Mouse (Mus musculus): ENCODE results near the gene Hmgb1. TPM values are rescaled to one million over a fixed set of nuclear protein-coding genes. Genes with fewer than 3 reads are reported as not detected.
"Not testable (repeated sequence)": the region's sequence is repeated elsewhere in the genome, so short reads cannot be mapped to it uniquely, and the experiment has no call there.

The Hmgb1 gene
- total RNA-seq, 4 experiments from 2014 or later, result 119 to 140 (median 134) TPM

- DNase-seq (ENCODE audit: low spot score in 2 of 2), result no peak
These were observed 33.4 kb downstream of the Hmgb1 start for GRCm38 (mm10) chr5:149150882-149151281.

- DNase-seq (ENCODE audit: low spot score in 2 of 2), result no peak
These were observed 36.8 kb downstream of the Hmgb1 start for GRCm38 (mm10) chr5:149147386-149148000.

- DNase-seq (ENCODE audit: low spot score in 2 of 2), result no peak
These were observed 37.6 kb downstream of the Hmgb1 start for GRCm38 (mm10) chr5:149146691-149147090.

- DNase-seq (ENCODE audit: low spot score in 2 of 2), result peak; percentile 57 to 62
These were observed 40.4 kb downstream of the Hmgb1 start for GRCm38 (mm10) chr5:149143766-149144375.

GRCm38 (mm10) chr5:149141155-149141554 is 43.1 kb downstream of the Hmgb1 start:
- not testable (repeated sequence) for DNase-seq (ENCODE audit: low spot score in 2 of 2)

- no peak for DNase-seq (ENCODE audit: low spot score in 2 of 2)
These were observed 44.0 kb downstream of the Hmgb1 start for GRCm38 (mm10) chr5:149140336-149140735.

- DNase-seq (ENCODE audit: low spot score in 2 of 2), result not testable (repeated sequence)
These were observed 46.2 kb downstream of the Hmgb1 start for GRCm38 (mm10) chr5:149138087-149138486.

GRCm38 (mm10) chr5:149137447-149137846 is 46.8 kb downstream of the Hmgb1 start:
- no peak for DNase-seq (ENCODE audit: low spot score in 2 of 2)

GRCm38 (mm10) chr5:149136933-149137365 is 47.3 kb downstream of the Hmgb1 start:
- DNase-seq (ENCODE audit: low spot score in 2 of 2), result no peak

GRCm38 (mm10) chr5:149135455-149136354 is 48.6 kb downstream of the Hmgb1 start:
- no peak for DNase-seq (ENCODE audit: low spot score in 2 of 2)

GRCm38 (mm10) chr5:149134751-149135454 is 49.4 kb downstream of the Hmgb1 start:
- DNase-seq (ENCODE audit: low spot score in 2 of 2), result no peak

GRCm38 (mm10) chr5:149128473-149128872 is 55.8 kb downstream of the Hmgb1 start:
- no peak for DNase-seq (ENCODE audit: low spot score in 2 of 2)

- no peak for DNase-seq (ENCODE audit: low spot score in 2 of 2)
These were observed 60.5 kb downstream of the Hmgb1 start for GRCm38 (mm10) chr5:149123795-149124194.

- DNase-seq (ENCODE audit: low spot score in 2 of 2), result no peak
These were observed 64.9 kb downstream of the Hmgb1 start for GRCm38 (mm10) chr5:149119341-149119881.

GRCm38 (mm10) chr5:149117815-149118547 is 66.3 kb downstream of the Hmgb1 start:
- DNase-seq (ENCODE audit: low spot score in 2 of 2), result no peak

- DNase-seq (ENCODE audit: low spot score in 2 of 2), result no peak
These were observed 69.7 kb downstream of the Hmgb1 start for GRCm38 (mm10) chr5:149114587-149114986.

- no peak for DNase-seq (ENCODE audit: low spot score in 2 of 2)
These were observed 70.3 kb downstream of the Hmgb1 start for GRCm38 (mm10) chr5:149114034-149114433.

GRCm38 (mm10) chr5:149113439-149113838 is 70.8 kb downstream of the Hmgb1 start:
- no peak for DNase-seq (ENCODE audit: low spot score in 2 of 2)

GRCm38 (mm10) chr5:149112559-149112958 is 71.7 kb downstream of the Hmgb1 start:
- DNase-seq (ENCODE audit: low spot score in 2 of 2), result no peak

GRCm38 (mm10) chr5:149109220-149109619 is 75.1 kb downstream of the Hmgb1 start:
- no peak for DNase-seq (ENCODE audit: low spot score in 2 of 2)
